Mouse (Mus musculus) CH12.LX (cell line): ENCODE data around the gene Acer3.

Experiments
- CTCF ChIP-seq, 2 experiments: IDR thresholded peaks in 1 of 2; conservative IDR thresholded peaks in 1 of 2; 2 replicates each; pipeline ENCODE4 v1.5.1; 2011 to 2012; ENCODE audit warnings: low read depth in 2 of 2, low read length in 2 of 2, improper control_type of control experiment in 1 of 2, inconsistent platforms in 1 of 2, mild to moderate bottlenecking in 1 of 2, moderate library complexity in 1 of 2
- E2F4 ChIP-seq: IDR thresholded peaks from 2 replicates; pipeline ENCODE4 v1.6.1; 2011; ENCODE audit warnings: low read depth, low read length, improper control_type of control experiment; ENCODE audit not compliant: insufficient replicate concordance
- EP300 ChIP-seq: IDR thresholded peaks from 2 replicates; pipeline ENCODE4 v1.6.1; 2011; ENCODE audit warnings: low read length, improper control_type of control experiment
- KAT2A ChIP-seq: IDR thresholded peaks from 2 replicates; pipeline ENCODE4 v1.6.1; 2012; ENCODE audit warnings: low read length, improper control_type of control experiment, inconsistent platforms; ENCODE audit not compliant: insufficient replicate concordance
- MEF2A ChIP-seq: IDR thresholded peaks from 2 replicates; pipeline ENCODE4 v1.6.1; 2014; ENCODE audit warnings: low read depth, mild to moderate bottlenecking, inconsistent platforms, low read length, improper control_type of control experiment, borderline replicate concordance
- MYC ChIP-seq: IDR thresholded peaks from 2 replicates; pipeline ENCODE4 v1.6.1; 2011; ENCODE audit warnings: low read depth, mild to moderate bottlenecking, improper control_type of control experiment, low read length
- POLR2A ChIP-seq: IDR thresholded peaks from 2 replicates; pipeline ENCODE4 v1.6.1; 2011; ENCODE audit warnings: low read depth, mild to moderate bottlenecking, improper control_type of control experiment, low read length
- SIN3A ChIP-seq: IDR thresholded peaks from 2 replicates; pipeline ENCODE4 v1.6.1; 2012; ENCODE audit warnings: low read length, improper control_type of control experiment, inconsistent platforms
- SMC3 ChIP-seq: IDR thresholded peaks from 2 replicates; pipeline ENCODE4 v1.6.1; 2011; ENCODE audit warnings: low read depth, low read length, improper control_type of control experiment
- USF1 ChIP-seq: IDR thresholded peaks from 2 replicates; pipeline ENCODE4 v1.6.1; 2014; ENCODE audit warnings: low read depth, mild to moderate bottlenecking, inconsistent platforms, low read length, improper control_type of control experiment
- ZNF384 ChIP-seq: IDR thresholded peaks from 2 replicates; pipeline ENCODE4 v1.6.1; 2012; ENCODE audit warnings: low read depth, low read length, improper control_type of control experiment, inconsistent platforms

- TF ChIP-seq CTCF (conservative IDR thresholded peaks at IDR 0.05 in 1 of 2, IDR thresholded peaks at IDR 0.05 in 1 of 2; ENCODE audit: low read depth in 2 of 2, low read length in 2 of 2) (no peak), MEF2A (no peak), POLR2A (no peak), MYC (no peak), KAT2A (no peak), E2F4 (no peak), ZNF384 (no peak), USF1 (no peak), EP300 (no peak), SMC3 (no peak), SIN3A (no peak)
These were observed 158.8 kb downstream of the Acer3 start for GRCm38 (mm10) chr7:98162239-98162638.
